Mouse (Mus musculus): ENCODE results near the gene Wfdc21.

DNA sequence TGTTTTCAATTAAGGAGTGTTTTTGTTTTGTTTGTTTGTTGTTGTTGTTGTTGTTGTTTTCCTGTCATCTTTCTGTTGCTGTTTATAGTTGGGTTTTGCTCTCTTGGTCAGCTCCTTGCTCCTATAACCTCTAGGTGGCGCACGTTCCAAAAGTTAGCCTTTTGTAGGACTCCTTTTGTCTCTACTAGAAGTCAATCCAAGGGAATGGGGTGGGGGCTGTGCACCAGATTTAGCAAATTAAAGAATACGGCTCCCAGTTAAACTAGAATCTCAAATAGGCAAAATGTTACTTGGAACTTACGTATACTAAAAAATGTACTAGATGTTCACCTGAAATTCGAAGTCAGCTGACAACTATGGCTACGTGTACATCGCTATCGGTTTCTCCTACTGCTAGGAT lies 55.4 kb downstream of the Wfdc21 start:
- TF ChIP-seq CTCF (IDR thresholded peaks at IDR 0.05; ENCODE audit: low read depth, low read length) (peak; percentile 6; the same call in 1 of the 2 replicates), TAL1 (conservative IDR thresholded peaks at IDR 0.05; ENCODE audit: low read depth, low read length) (no peak), POLR2AphosphoS5 (IDR thresholded peaks at IDR 0.05; ENCODE audit: insufficient replicate concordance, low read depth, low read length) (no peak)
